Mouse (Mus musculus): ENCODE data around the gene Sars2. TPM values are rescaled to one million over a fixed set of nuclear protein-coding genes. Genes with fewer than 3 reads are reported as not detected.

Gene Sars2
- polyA plus RNA-seq, 1 experiment from 2014 or later = 18.3 TPM

DNA sequence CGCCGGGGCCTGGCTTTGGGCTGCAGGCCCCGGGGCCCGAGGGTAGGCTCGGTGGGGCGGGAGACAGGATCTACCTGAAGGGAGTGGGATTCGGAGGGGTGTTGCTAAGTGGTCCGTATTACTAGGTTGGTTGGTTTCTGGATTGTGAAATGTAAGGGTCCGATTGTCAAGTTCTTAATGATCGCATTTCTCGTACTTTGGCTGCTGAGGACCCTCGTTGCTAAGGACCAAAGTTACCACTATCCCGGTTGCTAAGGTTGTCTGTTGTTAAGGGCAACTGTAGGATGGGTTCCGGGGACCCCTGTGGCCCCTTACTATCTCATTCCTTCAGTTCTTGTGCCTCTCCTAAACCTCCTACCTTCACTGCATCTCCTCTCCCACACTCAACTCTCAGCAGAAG lies 25.1 kb downstream of the Sars2 start:
- ATAC-seq (replicated peaks) = peak; percentile 30; the same call in 1 of the 2 replicates
- Histone ChIP-seq H3K9ac (peak overlapping the region; percentile 66), H3K9me3 (no peaks in the 10 kb centered on the region), H3K4me1 (peaks cover 31% of the 10 kb centered on the region), H3K27ac (no peak overlapping the region), H3K36me3 (replicated peaks) (0 out of 2 replicates have a peak, but pooled peaks cover 1% of the 10 kb centered on the region), H3K4me2 (peak overlapping the region; percentile 75), H3K4me3 (peak overlapping the region; percentile 81), H3K27me3 (replicated peaks) (no peaks in the 10 kb centered on the region)
- 1% methylated on average over 14 of the region's 14 CpGs for WGBS

DNA sequence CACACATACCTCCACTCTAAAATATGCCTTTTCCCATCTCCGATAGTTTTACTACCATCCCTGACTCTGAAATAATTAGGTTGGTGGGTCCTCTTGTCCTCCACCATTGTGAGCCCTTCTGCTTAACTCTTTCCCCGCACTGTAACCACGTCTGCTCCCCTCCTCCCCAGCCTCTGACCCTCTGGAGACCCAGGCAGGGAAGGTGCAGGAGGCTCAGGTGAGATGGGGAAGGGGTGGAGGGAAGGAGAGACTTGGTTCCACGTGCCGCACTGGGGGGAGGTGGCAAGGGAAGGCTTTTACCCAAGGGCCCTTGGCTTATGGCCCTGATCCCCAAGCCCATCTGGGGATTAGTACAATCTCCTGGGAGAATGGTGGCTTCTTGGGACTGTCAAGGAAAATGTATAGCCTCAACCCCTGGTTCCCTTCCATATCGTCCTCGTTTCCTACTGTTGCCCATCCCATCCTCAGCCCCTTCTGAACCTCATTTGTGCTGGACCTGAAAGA lies 25.7 kb downstream of the Sars2 start, which contains the start of gene Nfkbib:
Gene Nfkbib, minus strand, starts transcription at position 51 of the 504 bp plus-strand sequence.
- Histone ChIP-seq H3K27ac (no peak within 1 kb of the TSS), H3K36me3 (replicated peaks) (no peaks in the 10 kb centered on the region), H3K4me1 (peaks cover 31% of the 10 kb centered on the region), H3K9ac (peak within 1 kb of the TSS; percentile 66), H3K27me3 (replicated peaks) (no peaks in the 10 kb centered on the region), H3K4me3 (peak within 1 kb of the TSS; percentile 81), H3K9me3 (no peaks in the 10 kb centered on the region), H3K4me2 (peak within 1 kb of the TSS; percentile 75)
- 65% methylated on average over 7 of the region's 7 CpGs for WGBS
- no peak for ATAC-seq (replicated peaks)

DNA sequence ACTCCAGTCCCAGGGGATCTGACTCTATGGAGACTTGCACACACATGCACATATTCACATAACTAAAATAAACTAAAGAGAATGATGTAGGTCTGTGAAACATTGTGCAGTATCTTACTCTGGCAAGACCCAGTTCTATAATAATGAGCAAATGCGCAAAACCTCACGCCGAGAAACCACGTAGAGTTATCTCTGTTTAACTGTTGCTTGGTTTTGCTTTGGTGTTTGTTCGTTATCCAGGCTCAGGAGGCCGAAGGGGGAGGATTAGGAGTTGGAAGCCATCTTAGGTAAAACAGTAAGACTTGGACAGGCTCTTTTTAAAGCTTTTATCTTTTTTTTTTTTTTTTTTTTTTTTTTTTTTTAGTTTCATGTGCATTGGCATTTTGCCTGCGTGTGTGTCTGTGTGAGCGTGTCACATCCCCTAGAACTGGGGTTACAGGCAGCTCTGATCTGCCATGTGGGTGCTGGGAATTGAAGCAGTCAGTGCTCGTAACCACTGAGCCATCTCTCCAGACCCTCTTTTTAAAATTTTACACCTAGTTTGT lies 27.7 kb downstream of the Sars2 start:
- peaks cover 31% of the 10 kb centered on the region for H3K4me1 ChIP-seq
- no peaks in the 10 kb centered on the region for H3K36me3 ChIP-seq (replicated peaks)
- no peak overlapping the region for H3K9ac ChIP-seq
- H3K9me3 ChIP-seq = no peaks in the 10 kb centered on the region
- ATAC-seq (replicated peaks) = no peak
- H3K4me3 ChIP-seq = no peak overlapping the region
- WGBS = 86% methylated on average over 9 of the region's 9 CpGs
- H3K4me2 ChIP-seq = no peak overlapping the region
- no peaks in the 10 kb centered on the region for H3K27me3 ChIP-seq (replicated peaks)
- no peak overlapping the region for H3K27ac ChIP-seq

DNA sequence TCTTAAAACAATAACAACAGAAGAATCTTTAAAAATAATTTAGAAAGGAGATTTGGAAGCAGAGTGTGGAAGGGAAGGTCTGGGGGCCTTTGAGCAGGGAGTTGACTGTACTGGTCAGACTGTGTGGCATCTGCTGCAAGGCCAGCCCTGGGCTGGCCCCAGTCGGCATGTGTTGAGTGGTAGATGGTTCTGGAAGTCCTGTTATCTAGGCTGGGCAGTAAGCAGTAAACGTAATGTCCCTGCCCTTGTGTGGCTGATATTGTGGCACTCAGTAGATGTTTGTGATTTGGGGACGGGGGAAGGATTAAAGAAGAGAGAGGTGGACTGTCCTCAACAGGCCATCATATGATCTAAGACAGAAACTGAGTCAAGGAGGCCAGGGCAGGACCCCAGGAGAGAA lies 28.5 kb downstream of the Sars2 start:
- Histone ChIP-seq H3K9ac (no peak overlapping the region), H3K4me2 (no peak overlapping the region), H3K9me3 (no peaks in the 10 kb centered on the region), H3K4me3 (no peak overlapping the region), H3K36me3 (replicated peaks) (no peaks in the 10 kb centered on the region), H3K4me1 (peaks cover 23% of the 10 kb centered on the region), H3K27me3 (replicated peaks) (no peaks in the 10 kb centered on the region), H3K27ac (no peak overlapping the region)
- 90% methylated on average over 3 of the region's 3 CpGs for WGBS
- no peak for ATAC-seq (replicated peaks)

DNA sequence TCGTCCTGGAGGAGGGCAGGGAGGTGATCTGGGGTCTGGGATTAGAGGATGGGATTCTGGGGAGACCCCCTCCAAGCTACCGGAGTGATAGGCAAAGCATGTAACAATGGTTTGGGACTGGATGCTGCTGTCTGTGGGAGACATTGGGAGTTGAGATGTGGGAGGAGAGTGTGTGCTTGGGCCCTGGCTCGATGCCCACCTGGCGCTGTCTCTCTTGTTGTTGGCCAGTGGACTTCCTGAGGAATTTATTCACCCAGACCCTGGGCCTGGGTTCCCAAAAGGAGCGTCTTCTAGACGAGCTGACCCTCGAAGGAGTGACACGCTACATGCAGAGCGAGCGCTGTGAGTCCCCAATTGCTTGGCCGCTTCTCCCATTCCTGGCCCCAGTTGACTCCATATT lies 30.1 kb downstream of the Sars2 start:
- no peak overlapping the region for H3K9ac ChIP-seq
- no peak for ATAC-seq (replicated peaks)
- H3K9me3 ChIP-seq = no peaks in the 10 kb centered on the region
- no peaks in the 10 kb centered on the region for H3K36me3 ChIP-seq (replicated peaks)
- no peak overlapping the region for H3K4me3 ChIP-seq
- no peaks in the 10 kb centered on the region for H3K27me3 ChIP-seq (replicated peaks)
- H3K4me1 ChIP-seq = peaks cover 16% of the 10 kb centered on the region
- no peak overlapping the region for H3K4me2 ChIP-seq
- WGBS = 89% methylated on average over 11 of the region's 11 CpGs
- H3K27ac ChIP-seq = no peak overlapping the region

DNA sequence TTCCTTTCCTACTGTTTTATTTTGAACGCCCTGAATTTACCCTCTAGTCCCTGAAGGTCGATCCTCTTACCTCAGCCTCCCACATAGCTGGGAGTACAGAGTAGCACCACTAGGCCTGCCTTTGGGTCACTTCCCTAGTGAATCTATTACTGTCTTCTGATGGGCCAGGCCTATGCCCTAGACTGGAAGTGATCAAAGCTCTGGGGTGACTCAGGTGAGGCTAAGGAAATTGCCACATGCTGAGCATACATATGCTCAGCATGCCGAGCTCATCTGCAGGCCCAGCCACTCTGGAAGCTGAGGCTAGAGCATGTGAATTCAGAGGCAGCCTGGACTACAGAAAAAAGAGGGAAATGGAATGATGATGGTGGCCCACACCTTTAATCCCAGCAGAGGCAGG lies 31.4 kb downstream of the Sars2 start:
- no peak overlapping the region for H3K27ac ChIP-seq
- peaks cover 3% of the 10 kb centered on the region for H3K4me1 ChIP-seq

DNA sequence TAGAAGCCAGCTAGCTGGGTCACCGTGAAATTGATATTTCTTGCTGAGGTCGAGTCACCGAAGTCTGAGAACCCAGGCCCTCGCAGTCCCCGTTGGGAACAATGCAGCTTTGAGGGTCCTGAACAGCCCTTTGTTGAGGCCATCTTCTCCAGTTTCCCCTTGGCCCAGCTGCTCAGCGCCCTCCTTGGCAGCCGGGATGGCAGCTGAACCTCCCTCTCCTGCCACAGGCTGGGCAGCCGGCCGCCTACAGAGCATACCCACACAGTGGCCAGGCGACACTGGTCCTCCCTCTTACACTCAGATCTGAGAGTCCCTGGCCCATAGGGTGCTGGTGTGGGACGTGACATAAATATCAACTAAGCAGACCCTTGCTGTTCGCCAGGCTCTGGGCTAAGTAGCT lies 32.4 kb downstream of the Sars2 start:
- WGBS = 46% methylated on average over 12 of the region's 12 CpGs
- no peaks in the 10 kb centered on the region for H3K4me1 ChIP-seq
- H3K4me3 ChIP-seq = no peak overlapping the region
- peaks cover 4% of the 10 kb centered on the region; the same call in 1 of the 2 replicates for H3K36me3 ChIP-seq (replicated peaks)
- no peak overlapping the region for H3K4me2 ChIP-seq
- no peaks in the 10 kb centered on the region for H3K27me3 ChIP-seq (replicated peaks)
- ATAC-seq (replicated peaks) = no peak
- H3K9me3 ChIP-seq = no peaks in the 10 kb centered on the region
- no peak overlapping the region for H3K9ac ChIP-seq
- H3K27ac ChIP-seq = peak overlapping the region; percentile 28; the same call in 1 of the 2 replicates

More for the DNA sequence above, 31.4 kb downstream of the Sars2 start:
- no peaks in the 10 kb centered on the region for H3K27me3 ChIP-seq (replicated peaks)
- WGBS = 88% methylated on average over 3 of the region's 3 CpGs
- no peak overlapping the region for H3K9ac ChIP-seq
- H3K36me3 ChIP-seq (replicated peaks) = peaks cover 4% of the 10 kb centered on the region; the same call in 1 of the 2 replicates
- no peak for ATAC-seq (replicated peaks)
- H3K9me3 ChIP-seq = no peaks in the 10 kb centered on the region
- H3K4me2 ChIP-seq = no peak overlapping the region
- H3K4me3 ChIP-seq = no peak overlapping the region

DNA sequence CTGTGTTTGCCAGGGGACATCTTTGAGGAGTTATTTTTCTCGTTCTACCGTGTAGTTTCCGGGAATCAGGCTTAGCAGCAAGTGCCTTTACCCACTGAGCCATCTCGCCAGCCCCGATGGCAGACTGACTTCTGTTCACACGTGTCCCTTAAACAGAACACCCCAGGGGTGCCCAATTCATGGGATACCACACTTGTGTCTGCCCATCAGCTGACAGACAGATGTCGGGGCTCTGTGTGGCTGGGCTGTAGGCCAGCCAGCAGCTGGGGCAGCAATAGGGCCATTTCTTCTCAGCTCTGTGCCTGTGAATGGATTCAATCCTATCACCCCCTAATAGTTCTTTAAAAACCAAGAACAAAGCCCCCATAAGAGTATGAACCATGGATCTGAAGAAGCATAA lies 33.3 kb downstream of the Sars2 start:
- peaks cover 1% of the 10 kb centered on the region; the same call in 1 of the 2 replicates for H3K4me1 ChIP-seq
- no peaks in the 10 kb centered on the region for H3K9me3 ChIP-seq
- no peak overlapping the region for H3K27ac ChIP-seq
- no peak for ATAC-seq (replicated peaks)
- peaks cover 4% of the 10 kb centered on the region; the same call in 1 of the 2 replicates for H3K36me3 ChIP-seq (replicated peaks)
- no peak overlapping the region for H3K4me3 ChIP-seq
- no peak overlapping the region for H3K9ac ChIP-seq
- H3K27me3 ChIP-seq (replicated peaks) = no peaks in the 10 kb centered on the region
- 82% methylated on average over 7 of the region's 7 CpGs for WGBS
- H3K4me2 ChIP-seq = no peak overlapping the region

DNA sequence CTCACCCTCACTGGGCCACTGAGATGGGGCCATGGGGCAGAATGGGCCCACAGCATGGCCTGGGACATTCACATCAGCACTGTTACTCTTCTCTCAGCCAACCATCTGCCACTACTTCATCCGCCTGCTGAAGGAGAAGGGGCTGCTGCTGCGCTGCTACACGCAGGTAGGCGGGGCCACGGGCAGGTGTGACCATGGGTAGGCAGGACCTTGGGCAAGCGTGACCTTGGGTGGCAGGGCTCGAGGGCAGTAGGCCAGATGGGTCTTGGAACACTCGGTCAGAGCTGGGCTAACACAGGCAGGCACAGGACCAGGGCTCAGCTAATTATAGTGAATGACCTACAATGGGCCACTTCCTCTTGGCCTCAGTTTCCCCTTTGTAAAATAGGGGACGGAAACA lies 37.0 kb downstream of the Sars2 start:
- no peak overlapping the region for H3K9ac ChIP-seq
- WGBS = 85% methylated on average over 9 of the region's 9 CpGs
- peaks cover 8% of the 10 kb centered on the region; the same call in 1 of the 2 replicates for H3K36me3 ChIP-seq (replicated peaks)
- H3K4me3 ChIP-seq = no peak overlapping the region
- no peak overlapping the region for H3K27ac ChIP-seq
- no peaks in the 10 kb centered on the region for H3K27me3 ChIP-seq (replicated peaks)
- H3K9me3 ChIP-seq = no peaks in the 10 kb centered on the region
- no peak overlapping the region for H3K4me2 ChIP-seq
- no peak for ATAC-seq (replicated peaks)
- H3K4me1 ChIP-seq = peaks cover 4% of the 10 kb centered on the region; the same call in 1 of the 2 replicates

DNA sequence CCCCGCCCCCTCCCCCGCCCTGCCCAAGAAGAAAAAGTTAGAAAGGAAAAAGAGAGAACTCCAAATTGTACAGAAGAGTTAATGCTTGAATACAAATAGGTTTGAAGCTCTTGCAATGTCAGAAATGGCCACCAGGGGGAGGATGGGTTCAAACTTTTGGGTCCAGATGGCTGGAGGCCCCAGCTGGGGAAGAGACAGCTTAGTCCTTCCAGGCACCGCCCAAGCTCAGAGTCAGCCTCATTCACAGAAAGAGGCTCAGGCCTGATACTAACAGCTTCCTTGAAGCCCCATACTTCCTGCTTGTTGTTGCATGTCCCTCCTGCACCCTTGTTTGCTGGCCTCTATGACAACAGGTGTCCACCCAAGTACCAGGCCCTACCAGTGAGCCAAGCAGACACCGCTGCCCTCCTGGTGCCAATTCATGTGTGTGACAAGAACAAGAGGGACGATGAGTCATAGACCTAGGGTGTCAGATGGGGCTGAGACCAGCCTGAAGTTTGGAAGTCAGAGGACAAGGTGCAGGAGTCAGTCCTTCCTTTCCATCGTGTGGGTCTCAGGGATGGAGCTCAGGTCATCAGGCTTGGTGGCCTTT lies 38.4 kb downstream of the Sars2 start:
- Histone ChIP-seq H3K9ac (no peak overlapping the region), H3K4me1 (peaks cover 4% of the 10 kb centered on the region; the same call in 1 of the 2 replicates), H3K4me3 (no peak overlapping the region), H3K27me3 (replicated peaks) (no peaks in the 10 kb centered on the region), H3K4me2 (no peak overlapping the region), H3K27ac (peak overlapping the region; percentile 31; the same call in 1 of the 2 replicates), H3K9me3 (no peaks in the 10 kb centered on the region), H3K36me3 (replicated peaks) (peaks cover 8% of the 10 kb centered on the region; the same call in 1 of the 2 replicates)
- WGBS = 42% methylated on average over 6 of the region's 6 CpGs
- peak; percentile 57; the same call in 1 of the 2 replicates for ATAC-seq (replicated peaks)

DNA sequence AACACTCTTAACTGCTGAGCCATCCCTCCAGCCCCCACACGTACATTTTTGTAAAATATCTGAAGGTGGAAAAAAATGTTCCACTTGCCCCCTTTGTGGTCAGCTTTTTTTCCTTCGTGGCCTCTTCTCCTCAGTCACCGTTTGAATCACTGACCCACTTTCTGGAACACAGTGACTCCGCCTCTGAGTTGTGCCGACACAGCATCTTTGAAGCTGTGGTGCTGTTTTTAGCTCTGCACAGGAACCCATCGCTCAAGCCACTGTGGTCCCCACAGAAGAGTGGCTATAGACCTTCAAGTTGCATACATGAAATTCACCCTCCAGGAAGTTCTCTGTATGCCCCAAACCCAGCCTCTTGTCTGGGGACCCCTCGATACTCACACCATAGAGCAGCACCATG lies 39.1 kb downstream of the Sars2 start:
- Histone ChIP-seq H3K27me3 (replicated peaks) (no peaks in the 10 kb centered on the region), H3K4me3 (no peak overlapping the region), H3K27ac (no peak overlapping the region), H3K9ac (no peak overlapping the region), H3K4me2 (no peak overlapping the region), H3K9me3 (no peaks in the 10 kb centered on the region), H3K36me3 (replicated peaks) (peaks cover 8% of the 10 kb centered on the region; the same call in 1 of the 2 replicates), H3K4me1 (peaks cover 4% of the 10 kb centered on the region; the same call in 1 of the 2 replicates)
- 80% methylated on average over 7 of the region's 7 CpGs for WGBS
- no peak for ATAC-seq (replicated peaks)

DNA sequence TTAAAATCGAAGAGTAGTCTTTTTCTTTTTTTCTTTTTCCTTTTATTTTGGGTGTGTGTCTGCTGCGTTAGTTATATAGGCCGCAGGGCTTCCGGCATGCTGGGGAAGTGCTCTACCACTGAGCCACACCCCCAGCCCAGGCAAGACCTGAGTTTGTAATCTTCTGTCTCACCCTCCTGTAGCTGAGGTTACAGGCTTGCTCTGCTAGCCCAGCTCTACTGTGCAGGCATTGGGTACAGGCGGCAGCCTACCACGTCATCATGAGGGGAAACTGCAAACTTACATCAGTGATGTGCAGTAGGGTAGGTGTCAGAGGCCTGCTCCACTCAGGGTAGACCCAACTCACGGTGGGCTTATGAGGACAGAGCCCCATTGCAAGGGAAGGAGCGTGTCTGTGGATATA lies 39.5 kb downstream of the Sars2 start:
- H3K4me1 ChIP-seq = peaks cover 4% of the 10 kb centered on the region; the same call in 1 of the 2 replicates
- H3K9me3 ChIP-seq = no peaks in the 10 kb centered on the region
- H3K36me3 ChIP-seq (replicated peaks) = peaks cover 8% of the 10 kb centered on the region; the same call in 1 of the 2 replicates
- no peak for ATAC-seq (replicated peaks)
- 92% methylated on average over 8 of the region's 8 CpGs for WGBS
- H3K4me3 ChIP-seq = no peak overlapping the region
- no peaks in the 10 kb centered on the region for H3K27me3 ChIP-seq (replicated peaks)
- no peak overlapping the region for H3K9ac ChIP-seq
- H3K27ac ChIP-seq = no peak overlapping the region
- H3K4me2 ChIP-seq = no peak overlapping the region

Measured in midbrain, embryonic 15.5 days (tissue).